Mouse (Mus musculus): Measurements from ENCODE around the gene Ucp2. TPM values are rescaled to one million over a fixed set of nuclear protein-coding genes. Genes with fewer than 3 reads are reported as not detected.

Ucp2 gene
- polyA plus RNA-seq, 1 experiment from 2014 or later, result 382 TPM

Other genes starting within 250 kb of the Ucp2 start
- gene P4ha3, start 207.8 kb upstream of the Ucp2 start, polyA plus RNA-seq (2015; fragmentation: Nextera tagmentation; extraction: Ambion mirVana), result 3.6 and 3.7 TPM in 2 replicates
- gene C2cd3, start 121.1 kb upstream of the Ucp2 start, polyA plus RNA-seq (2015; fragmentation: Nextera tagmentation; extraction: Ambion mirVana), result 11.6 and 12.1 TPM in 2 replicates
- gene Ppme1, start 121.0 kb upstream of the Ucp2 start, polyA plus RNA-seq (2015; fragmentation: Nextera tagmentation; extraction: Ambion mirVana), result 47.0 and 52.4 TPM in 2 replicates
- gene Ucp3, start 20.3 kb upstream of the Ucp2 start, polyA plus RNA-seq (2015; fragmentation: Nextera tagmentation; extraction: Ambion mirVana), result not detected in 2 replicates
- 0.48 and 0.50 TPM in 2 replicates for gene Dnajb13, start 21.6 kb downstream of the Ucp2 start, polyA plus RNA-seq (2015; fragmentation: Nextera tagmentation; extraction: Ambion mirVana)
- gene Coa4, start 43.7 kb downstream of the Ucp2 start, polyA plus RNA-seq (2015; fragmentation: Nextera tagmentation; extraction: Ambion mirVana), result 59.2 and 59.3 TPM in 2 replicates
- gene Rab6a, start 114.1 kb downstream of the Ucp2 start, polyA plus RNA-seq (2015; fragmentation: Nextera tagmentation; extraction: Ambion mirVana), result 85.7 and 89.7 TPM in 2 replicates
- 85.9 and 89.2 TPM in 2 replicates for gene Mrpl48, start 115.0 kb downstream of the Ucp2 start, polyA plus RNA-seq (2015; fragmentation: Nextera tagmentation; extraction: Ambion mirVana)
- gene Plekhb1, start 169.1 kb downstream of the Ucp2 start, polyA plus RNA-seq (2015; fragmentation: Nextera tagmentation; extraction: Ambion mirVana), result 15.1 and 15.8 TPM in 2 replicates
- 21.2 and 24.9 TPM in 2 replicates for gene Fam168a, start 213.3 kb downstream of the Ucp2 start, polyA plus RNA-seq (2015; fragmentation: Nextera tagmentation; extraction: Ambion mirVana)

All from intestine, embryonic 16.5 days (tissue).